19 mouse cellular contexts compared by ENCODE assay signal in genomic region chr4:130013111-130013510, GRCm38 (mm10). TPM values are rescaled to one million over a fixed set of nuclear protein-coding genes. Genes with fewer than 3 reads are reported as not detected.
A peak's percentile ranks its signal among the peaks of the same experiment; 100 is the strongest.
DNase-seq lines count a peak whose midpoint lies in the region; ATAC-seq lines count a peak whose summit lies in the region.
"Had no signal": no experiment of that assay in that cellular context is flagged by ENCODE, and none has a peak within 500 bp of the region (broad histone marks: within the 10 kb centered on the region; RNA-seq: fewer than 3 reads in every experiment).

No protein-coding gene starts in this region.

- no peak overlapping the region for H3K27ac ChIP-seq in forebrain, embryonic 15.5 days (replicated peaks)
- H3K27ac ChIP-seq: embryonic facial prominence, embryonic 12.5 days; forebrain, embryonic 10.5 days; gastrocnemius, adult 2 months; kidney, postnatal 0 days; limb, embryonic 15.5 days; stomach, embryonic 15.5 days had no signal

- no peak for ATAC-seq in CD4-positive, CD25-positive, alpha-beta regulatory T cell, adult 4 months
- ATAC-seq in forebrain, embryonic 15.5 days (replicated peaks), result no peak

- no peak overlapping the region for H3K9ac ChIP-seq in forebrain, embryonic 15.5 days (replicated peaks)
- H3K9ac ChIP-seq: embryonic facial prominence, embryonic 12.5 days; limb, embryonic 15.5 days; lung, embryonic 14.5 days; stomach, embryonic 15.5 days had no signal

- intact Hi-C loops in left cerebral cortex, postnatal 4 days (cut with DNase I), result no loop called here

- H3K4me2 ChIP-seq in forebrain, embryonic 15.5 days (replicated peaks), result no peak overlapping the region
- H3K4me2 ChIP-seq: embryonic facial prominence, embryonic 12.5 days; limb, embryonic 15.5 days; lung, embryonic 14.5 days; stomach, embryonic 15.5 days had no signal

- no peaks in the 10 kb centered on the region for H3K9me3 ChIP-seq in forebrain, embryonic 15.5 days
- H3K9me3 ChIP-seq: embryonic facial prominence, embryonic 12.5 days; forebrain, embryonic 10.5 days; limb, embryonic 15.5 days; stomach, embryonic 15.5 days had no signal

- peaks cover 29% of the 10 kb centered on the region for H3K36me3 ChIP-seq in forebrain, embryonic 15.5 days
- H3K36me3 ChIP-seq: stomach, embryonic 15.5 days had no signal

- H3K4me3 ChIP-seq in forebrain, embryonic 15.5 days, result no peak overlapping the region
- H3K4me3 ChIP-seq: embryonic facial prominence, embryonic 12.5 days; forebrain, embryonic 10.5 days; gastrocnemius, adult 2 months; limb, embryonic 15.5 days; stomach, embryonic 15.5 days had no signal

- WGBS in forebrain, embryonic 15.5 days, result 69% methylated on average over 10 of the region's 10 CpGs

- peak; percentile 27 for DNase-seq in CD4-positive, CD25-positive, alpha-beta regulatory T cell, adult 2 months (ENCODE audit: low read depth, low spot score)
- peak; percentile 79 for DNase-seq in left cerebral cortex, adult 11 months (ENCODE audit: low spot score)
- no peak for DNase-seq in left cerebral cortex, postnatal 4 days
- peak; percentile 74 to 82 for DNase-seq in frontal cortex, postnatal 36 days (ENCODE audit: low spot score in 2 of 2)
- DNase-seq in naive thymus-derived CD4-positive, alpha-beta T cell, adult 2 months (ENCODE audit: low read depth), result peak; percentile 27
- DNase-seq in kidney, postnatal 4 days, result no peak
- DNase-seq: adrenal gland, adult 8-10 months; cerebellum, adult 9-10 months; gastrocnemius, adult 2 months; heart, adult 18-20 months; lung, embryonic 14.5 days; thymus, postnatal 4 days had no signal

- no peaks in the 10 kb centered on the region for H3K27me3 ChIP-seq in forebrain, embryonic 15.5 days

- no peaks in the 10 kb centered on the region for H3K4me1 ChIP-seq in forebrain, embryonic 15.5 days

RNA-seq across cellular contexts. Expression of gene Adgrb2, which starts 28.4 kb away (rescaled TPM):
- polyA plus RNA-seq in CD4-positive, CD25-positive, alpha-beta regulatory T cell, adult 4 months (2017; shearing (Covaris generic)), result under 1 TPM in 1 of 2 experiments, not detected in 1; 0.34 TPM
- total RNA-seq in left cerebral cortex, postnatal 4 days (2021), result 100 to 1,000 TPM; 235 to 263 TPM
- 12.9 and 13.2 TPM in 2 replicates for polyA plus RNA-seq in forebrain, embryonic 15.5 days (2015; fragmentation: Nextera tagmentation; extraction: Ambion mirVana)

RNA-seq across cellular contexts. Expression of gene Col16a1, which starts 34.5 kb away (rescaled TPM):
- not detected for polyA plus RNA-seq in CD4-positive, CD25-positive, alpha-beta regulatory T cell, adult 4 months (2017; shearing (Covaris generic))
- 10 to 100 TPM; 19.5 to 24.1 TPM for total RNA-seq in left cerebral cortex, postnatal 4 days (2021)
- polyA plus RNA-seq in forebrain, embryonic 15.5 days (2015; fragmentation: Nextera tagmentation; extraction: Ambion mirVana), result 4.6 and 5.1 TPM in 2 replicates

Comparison
In these comparisons a context has a peak if more than half of its experiments do, and no peak if none do; other contexts are left out.
1. DNase-seq: peak in CD4-positive, CD25-positive, alpha-beta regulatory T cell, adult 2 months (single experiment), left cerebral cortex, adult 11 months (single experiment), frontal cortex, postnatal 36 days (2 of 2) and naive thymus-derived CD4-positive, alpha-beta T cell, adult 2 months (single experiment); none in left cerebral cortex, postnatal 4 days (single experiment) and kidney, postnatal 4 days (0 of 2).
2. RNA of gene Adgrb2, which starts 28.4 kb away (polyA plus RNA-seq): 12.9 to 13.2 TPM in forebrain, embryonic 15.5 days; 0.34 TPM in CD4-positive, CD25-positive, alpha-beta regulatory T cell, adult 4 months; every median in the first group is over 10 times any median in the second.